Mouse (Mus musculus): ENCODE measurements at regions not wholly inside any gene's neighbourhood (a gene's known extent, or its start where the extent isn't known, plus 50 kb on each side); places are given as distances from the start of the nearest gene placed in this dataset.

GRCm38 (mm10) chr7:115192992-115193761 lies 449.7 kb downstream of the Insc start:
- TF ChIP-seq CTCF (IDR thresholded peaks at IDR 0.05; ENCODE audit: borderline replicate concordance, control insufficient read depth, extremely low read depth, insufficient read depth, low read length, poor library complexity) (no peak), POLR2A (IDR thresholded peaks at IDR 0.05; ENCODE audit: control insufficient read depth, extremely low read depth, insufficient read depth, low read length, poor library complexity) (no peak)
